Mouse (Mus musculus): ENCODE data around the gene Acadm. TPM values are rescaled to one million over a fixed set of nuclear protein-coding genes. Genes with fewer than 3 reads are reported as not detected.

Gene Acadm
- polyA plus RNA-seq, 1 experiment from 2014 or later, result 112 TPM

DNA sequence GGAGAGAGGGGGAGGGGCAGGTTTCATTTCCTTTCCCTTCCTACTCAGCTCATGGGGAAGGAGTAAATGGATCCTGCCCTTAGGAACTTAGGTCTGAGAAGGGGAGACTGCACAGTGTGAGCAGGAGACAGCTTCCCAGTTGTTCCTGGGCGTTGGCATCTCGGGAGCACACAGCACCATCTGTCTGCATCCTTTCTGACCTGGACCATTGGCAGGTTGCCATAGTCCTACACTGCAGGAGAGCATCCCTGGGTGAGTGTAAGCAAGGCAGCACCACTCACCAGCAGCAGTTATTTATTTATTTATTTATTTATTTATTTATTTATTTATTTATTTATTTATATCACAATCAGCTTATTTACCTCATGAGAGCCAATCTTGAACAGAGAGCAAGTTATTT, 16.5 kb upstream of the Acadm start:
- Histone ChIP-seq H3K4me1 (replicated peaks) (no peaks in the 10 kb centered on the region), H3K4me3 (replicated peaks) (no peak overlapping the region), H3K9me3 (no peaks in the 10 kb centered on the region), H3K36me3 (no peaks in the 10 kb centered on the region), H3K4me2 (replicated peaks) (no peak overlapping the region), H3K27ac (no peak overlapping the region), H3K9ac (no peak overlapping the region), H3K27me3 (replicated peaks) (no peaks in the 10 kb centered on the region)
- 82% methylated on average over 2 of the region's 2 CpGs for WGBS
- ATAC-seq, result no peak; the same call in 1 of the 2 replicates

DNA sequence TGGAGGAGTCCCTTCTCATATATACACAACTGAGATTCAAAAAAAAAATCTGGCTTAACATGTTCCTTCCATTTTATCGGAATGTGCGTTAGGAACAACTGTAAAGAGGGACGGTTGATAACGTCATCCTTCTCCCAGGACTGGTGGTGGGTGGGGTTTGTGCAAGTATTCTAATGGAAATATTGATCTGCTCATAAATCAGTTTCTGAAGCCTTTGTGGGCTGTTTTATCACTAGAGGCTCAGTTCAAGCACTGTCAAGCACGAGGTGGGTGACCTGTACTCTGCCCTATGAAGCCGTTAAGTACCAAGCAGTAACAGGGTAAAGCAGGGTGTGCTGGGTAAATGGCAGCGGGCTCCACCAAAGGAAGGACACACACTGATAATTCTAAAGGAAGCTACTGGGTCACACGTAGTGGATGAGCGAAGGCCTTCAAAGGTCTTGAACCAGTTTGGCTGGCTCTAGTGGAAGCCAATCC, 15.3 kb upstream of the Acadm start:
- ATAC-seq, result peak; percentile 80
- WGBS, result 70% methylated on average over 9 of the region's 9 CpGs
- Histone ChIP-seq H3K9me3 (no peaks in the 10 kb centered on the region), H3K4me1 (replicated peaks) (no peaks in the 10 kb centered on the region), H3K4me2 (replicated peaks) (no peak overlapping the region), H3K4me3 (replicated peaks) (no peak overlapping the region), H3K36me3 (no peaks in the 10 kb centered on the region), H3K27ac (no peak overlapping the region), H3K27me3 (replicated peaks) (no peaks in the 10 kb centered on the region), H3K9ac (no peak overlapping the region)

DNA sequence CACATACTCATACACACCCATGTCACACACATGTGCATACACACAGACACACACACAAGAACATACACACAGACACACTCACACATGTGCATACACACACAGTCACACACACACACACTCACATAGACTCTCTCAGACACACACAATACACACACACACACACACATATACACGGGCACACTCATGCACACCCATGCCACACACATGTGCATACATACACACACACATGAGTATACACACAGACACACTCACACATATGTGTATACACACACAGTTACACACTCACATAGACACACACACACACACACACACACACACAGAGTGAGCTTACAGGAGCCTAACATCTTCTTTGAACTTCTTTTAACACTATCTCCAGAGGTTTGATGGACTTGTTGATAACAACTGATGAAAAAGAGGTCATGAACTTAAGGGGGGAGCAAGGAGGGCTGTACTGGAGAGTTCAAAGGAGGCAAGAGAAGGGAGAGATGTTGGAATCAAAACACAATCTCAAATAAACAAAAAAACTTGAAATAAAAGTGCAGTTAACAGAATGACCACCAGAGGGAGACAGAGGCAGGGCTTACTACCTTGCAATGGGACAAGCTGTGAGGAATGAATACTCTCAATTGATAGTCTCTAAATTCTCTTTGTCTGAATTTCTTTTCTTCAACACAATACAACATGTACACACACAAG, 14.8 kb upstream of the Acadm start:
- Histone ChIP-seq H3K36me3 (no peaks in the 10 kb centered on the region), H3K9me3 (no peaks in the 10 kb centered on the region), H3K9ac (no peak overlapping the region), H3K4me2 (replicated peaks) (no peak overlapping the region), H3K4me3 (replicated peaks) (no peak overlapping the region), H3K27ac (no peak overlapping the region), H3K27me3 (replicated peaks) (no peaks in the 10 kb centered on the region), H3K4me1 (replicated peaks) (no peaks in the 10 kb centered on the region)
- WGBS, result 81% methylated on average over 1 of the region's 1 CpGs
- peak; percentile 59 for ATAC-seq

DNA sequence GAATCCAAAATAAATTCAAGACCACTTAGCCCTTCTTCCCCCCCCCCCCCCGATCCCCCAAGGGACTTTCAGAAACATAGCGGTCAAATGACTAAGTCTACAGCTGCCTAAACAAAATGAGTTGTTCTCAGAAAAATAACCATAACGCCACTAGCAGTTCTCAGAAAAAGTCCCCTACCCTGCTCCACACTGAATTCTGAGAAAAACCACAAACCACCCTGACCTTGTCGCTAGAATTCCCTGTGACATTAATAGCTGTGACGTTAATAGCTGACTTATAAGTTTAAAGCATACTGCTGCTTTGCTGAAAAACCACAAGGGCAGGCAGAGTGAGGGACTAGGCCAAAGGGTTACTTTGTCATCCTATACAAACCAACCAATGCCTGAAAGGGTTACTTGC, 13.5 kb upstream of the Acadm start:
- no peaks in the 10 kb centered on the region for H3K4me1 ChIP-seq (replicated peaks)
- H3K27ac ChIP-seq, result no peak overlapping the region
- ATAC-seq, result no peak
- no peaks in the 10 kb centered on the region for H3K9me3 ChIP-seq
- H3K36me3 ChIP-seq, result no peaks in the 10 kb centered on the region
- H3K4me2 ChIP-seq (replicated peaks), result no peak overlapping the region
- H3K4me3 ChIP-seq (replicated peaks), result no peak overlapping the region
- 86% methylated on average over 5 of the region's 5 CpGs for WGBS
- no peaks in the 10 kb centered on the region for H3K27me3 ChIP-seq (replicated peaks)
- H3K9ac ChIP-seq, result no peak overlapping the region

DNA sequence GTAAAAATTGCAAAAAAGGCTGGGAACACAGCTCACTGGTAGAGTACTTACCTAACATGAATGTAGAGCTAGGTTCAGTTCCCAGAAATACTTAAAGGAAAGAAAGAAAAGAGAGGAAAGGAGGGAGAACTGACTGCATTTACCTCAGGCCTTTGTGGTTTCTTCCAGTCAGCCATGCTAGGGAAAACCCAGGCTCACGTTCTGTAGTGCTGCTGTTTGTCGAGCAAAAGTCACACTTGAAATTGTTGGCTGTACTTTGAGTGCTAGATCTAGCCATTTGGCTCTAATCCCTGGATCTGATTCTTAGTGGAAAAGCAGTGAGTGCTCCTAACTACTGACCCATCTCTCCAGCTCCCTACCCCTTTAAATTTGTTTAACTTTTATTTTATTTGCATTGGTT, 3.7 kb upstream of the Acadm start:
- ATAC-seq, result no peak
- H3K4me2 ChIP-seq (replicated peaks), result no peak overlapping the region
- H3K9ac ChIP-seq, result no peak overlapping the region
- H3K27ac ChIP-seq, result no peak overlapping the region
- H3K4me1 ChIP-seq (replicated peaks), result no peaks in the 10 kb centered on the region
- WGBS, result 68% methylated on average over 2 of the region's 2 CpGs
- H3K27me3 ChIP-seq (replicated peaks), result no peaks in the 10 kb centered on the region
- no peaks in the 10 kb centered on the region for H3K9me3 ChIP-seq
- H3K36me3 ChIP-seq, result no peaks in the 10 kb centered on the region
- no peak overlapping the region for H3K4me3 ChIP-seq (replicated peaks)

DNA sequence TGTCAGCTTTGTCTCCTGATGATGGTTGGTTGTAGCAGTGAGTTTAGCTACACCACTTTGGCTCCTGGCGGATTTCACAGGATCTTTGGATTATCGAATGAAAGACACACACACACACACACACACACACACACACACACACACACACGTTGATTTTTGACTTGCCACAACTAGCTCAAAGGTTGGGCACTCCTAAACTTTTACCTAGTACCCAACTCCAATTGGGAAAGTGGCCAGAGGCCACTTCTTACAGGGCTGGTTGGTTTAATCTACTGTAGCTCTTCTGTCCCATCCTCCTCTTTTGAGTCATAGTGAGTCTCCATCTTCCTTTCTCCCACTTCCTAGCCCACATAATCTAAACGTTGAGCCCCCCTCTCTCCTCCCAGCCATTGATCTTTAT, 2.8 kb upstream of the Acadm start:
- H3K36me3 ChIP-seq, result no peaks in the 10 kb centered on the region
- ATAC-seq, result no peak
- 80% methylated on average over 4 of the region's 4 CpGs for WGBS

DNA sequence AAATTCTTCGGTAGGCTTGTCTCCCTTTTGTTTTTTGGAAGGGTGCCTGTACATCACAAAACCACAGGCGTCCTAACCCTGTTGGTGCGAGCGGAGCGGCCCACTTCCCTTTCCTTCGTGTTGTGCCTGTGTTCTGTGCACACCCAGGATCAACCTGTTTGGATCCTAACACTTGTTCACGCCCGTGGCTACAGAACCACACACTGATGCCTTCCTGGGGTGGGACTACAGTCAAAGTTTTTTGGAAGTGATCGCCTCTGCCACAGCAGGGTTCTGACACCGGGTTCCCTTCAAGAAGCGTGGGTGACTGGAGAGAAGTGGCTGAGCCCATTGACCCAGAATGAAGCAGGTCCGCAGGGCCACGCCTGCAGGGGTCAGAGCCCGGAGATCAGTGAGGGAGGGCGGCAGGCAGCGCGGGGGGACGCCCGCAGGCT, 514 bp downstream of the Acadm start:
- ATAC-seq, result peak; percentile 82
- peak overlapping the region; percentile 82 for H3K9ac ChIP-seq

More for the DNA sequence above, 2.8 kb upstream of the Acadm start:
- no peak overlapping the region for H3K9ac ChIP-seq
- H3K27me3 ChIP-seq (replicated peaks), result no peaks in the 10 kb centered on the region
- peaks cover 5% of the 10 kb centered on the region for H3K4me1 ChIP-seq (replicated peaks)
- H3K4me2 ChIP-seq (replicated peaks), result no peak overlapping the region
- H3K9me3 ChIP-seq, result no peaks in the 10 kb centered on the region
- no peak overlapping the region for H3K4me3 ChIP-seq (replicated peaks)
- no peak overlapping the region for H3K27ac ChIP-seq

DNA sequence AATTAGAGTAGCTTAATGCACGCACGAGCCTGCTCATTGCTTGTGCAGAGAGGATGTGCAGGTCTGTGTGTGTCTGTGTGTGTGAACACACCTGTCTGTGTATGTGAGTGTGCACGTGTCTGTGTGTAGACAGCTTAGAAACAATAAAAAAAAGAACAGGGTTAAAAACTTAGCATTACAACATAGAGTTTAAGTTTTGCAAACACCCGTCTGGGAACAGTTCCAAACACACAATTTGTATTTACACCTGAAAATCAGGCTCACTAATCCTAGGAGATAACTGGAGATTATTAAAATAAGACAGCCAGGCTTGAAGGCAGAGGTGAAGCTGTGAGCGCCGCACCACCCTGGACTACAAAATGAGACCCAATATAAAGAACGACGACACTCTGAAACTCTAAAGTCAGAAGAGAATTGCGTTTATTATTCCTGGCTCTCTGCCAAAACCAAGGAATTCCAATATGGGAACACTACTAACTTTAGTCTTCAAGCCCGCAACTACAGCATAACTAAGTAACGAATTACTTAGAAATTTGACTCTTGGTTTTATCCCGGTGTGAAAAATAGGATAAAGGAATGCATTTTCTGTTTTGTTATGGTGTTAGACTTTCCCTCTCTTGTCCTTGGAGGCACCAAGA, 1.3 kb downstream of the Acadm start:
- Histone ChIP-seq H3K4me1 (replicated peaks) (peaks cover 5% of the 10 kb centered on the region), H3K9me3 (no peaks in the 10 kb centered on the region), H3K4me3 (replicated peaks) (peak overlapping the region; percentile 83), H3K4me2 (replicated peaks) (peak overlapping the region; percentile 73), H3K9ac (no peak overlapping the region), H3K27me3 (replicated peaks) (no peaks in the 10 kb centered on the region), H3K36me3 (no peaks in the 10 kb centered on the region), H3K27ac (peak overlapping the region; percentile 86; the same call in 1 of the 2 replicates)
- 20% methylated on average over 12 of the region's 12 CpGs for WGBS
- no peak for ATAC-seq

More for the DNA sequence above, 514 bp downstream of the Acadm start:
- Histone ChIP-seq H3K36me3 (no peaks in the 10 kb centered on the region), H3K27me3 (replicated peaks) (no peaks in the 10 kb centered on the region), H3K4me1 (replicated peaks) (peaks cover 5% of the 10 kb centered on the region), H3K27ac (peak overlapping the region; percentile 86), H3K4me3 (replicated peaks) (peak overlapping the region; percentile 83), H3K4me2 (replicated peaks) (peak overlapping the region; percentile 73), H3K9me3 (no peaks in the 10 kb centered on the region)
- 0% methylated on average over 19 of the region's 19 CpGs for WGBS

DNA sequence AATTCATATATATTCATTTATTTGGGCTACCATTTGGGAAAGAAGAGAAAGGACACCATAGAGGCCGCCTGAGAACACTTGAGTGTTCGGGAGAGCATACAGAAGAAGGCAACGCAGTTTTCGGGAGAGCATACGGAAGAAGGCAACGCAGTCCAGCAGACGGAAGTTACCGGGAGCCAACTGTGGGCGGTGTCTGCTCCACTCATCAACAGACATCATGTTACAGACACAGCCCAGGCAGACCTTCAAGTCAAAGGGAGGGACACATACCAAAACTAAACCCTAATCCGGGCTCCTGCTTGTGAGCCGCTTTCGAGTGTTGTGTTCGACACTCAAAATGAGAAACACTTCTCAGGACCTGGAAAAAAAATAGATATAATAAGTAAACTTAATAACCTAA, 2.8 kb downstream of the Acadm start:
- no peak for ATAC-seq
- H3K36me3 ChIP-seq, result 0 out of 2 replicates have a peak, but pooled peaks cover 3% of the 10 kb centered on the region
- no peak overlapping the region for H3K9ac ChIP-seq
- no peaks in the 10 kb centered on the region for H3K27me3 ChIP-seq (replicated peaks)
- H3K9me3 ChIP-seq, result no peaks in the 10 kb centered on the region
- H3K27ac ChIP-seq, result no peak overlapping the region
- no peak overlapping the region for H3K4me3 ChIP-seq (replicated peaks)
- peaks cover 5% of the 10 kb centered on the region for H3K4me1 ChIP-seq (replicated peaks)
- H3K4me2 ChIP-seq (replicated peaks), result no peak overlapping the region
- 95% methylated on average over 13 of the region's 13 CpGs for WGBS

DNA sequence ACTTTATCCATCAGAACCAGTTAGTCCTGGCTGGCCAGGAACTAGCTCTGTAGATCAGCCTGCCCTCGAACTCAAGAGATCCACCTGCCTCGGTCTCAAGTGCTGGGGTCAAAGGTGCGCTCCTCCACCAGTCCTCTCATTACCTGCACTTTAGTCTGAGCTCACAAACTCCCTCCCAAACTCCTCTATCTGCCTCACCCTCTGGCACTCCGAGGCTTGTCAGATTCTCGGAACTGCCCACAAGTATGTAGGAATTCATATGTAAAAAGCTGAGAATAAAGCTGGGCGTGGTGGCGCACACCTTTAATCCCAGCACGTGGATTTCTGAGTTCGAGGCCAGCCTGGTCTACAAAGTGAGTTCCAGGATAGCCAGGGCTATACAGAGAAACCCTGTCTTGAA, 3.9 kb downstream of the Acadm start:
- Histone ChIP-seq H3K9me3 (no peaks in the 10 kb centered on the region), H3K4me1 (replicated peaks) (peaks cover 5% of the 10 kb centered on the region), H3K4me2 (replicated peaks) (no peak overlapping the region), H3K36me3 (0 out of 2 replicates have a peak, but pooled peaks cover 5% of the 10 kb centered on the region), H3K27ac (no peak overlapping the region), H3K27me3 (replicated peaks) (no peaks in the 10 kb centered on the region), H3K4me3 (replicated peaks) (no peak overlapping the region), H3K9ac (no peak overlapping the region)
- ATAC-seq, result no peak
- 93% methylated on average over 9 of the region's 9 CpGs for WGBS

DNA sequence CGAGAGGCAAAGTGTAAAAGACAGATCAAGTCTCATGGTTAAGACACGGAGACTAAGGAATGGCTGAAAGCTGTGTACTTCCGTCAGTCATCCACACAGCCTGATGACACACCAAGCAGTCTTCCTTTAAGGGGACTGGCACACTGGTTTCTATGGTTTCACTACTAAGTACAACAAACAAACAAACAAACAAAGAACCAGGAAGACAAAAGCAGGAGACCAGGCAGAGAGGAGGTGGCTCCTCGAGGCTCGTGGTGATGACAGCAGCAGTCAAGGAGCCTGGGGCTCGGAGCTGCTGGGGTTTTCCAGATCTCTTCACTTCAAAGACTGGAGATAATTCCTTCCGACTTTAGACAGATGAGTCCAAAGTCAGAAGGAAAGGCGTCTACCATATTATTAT, 4.4 kb downstream of the Acadm start:
- no peak for ATAC-seq

DNA sequence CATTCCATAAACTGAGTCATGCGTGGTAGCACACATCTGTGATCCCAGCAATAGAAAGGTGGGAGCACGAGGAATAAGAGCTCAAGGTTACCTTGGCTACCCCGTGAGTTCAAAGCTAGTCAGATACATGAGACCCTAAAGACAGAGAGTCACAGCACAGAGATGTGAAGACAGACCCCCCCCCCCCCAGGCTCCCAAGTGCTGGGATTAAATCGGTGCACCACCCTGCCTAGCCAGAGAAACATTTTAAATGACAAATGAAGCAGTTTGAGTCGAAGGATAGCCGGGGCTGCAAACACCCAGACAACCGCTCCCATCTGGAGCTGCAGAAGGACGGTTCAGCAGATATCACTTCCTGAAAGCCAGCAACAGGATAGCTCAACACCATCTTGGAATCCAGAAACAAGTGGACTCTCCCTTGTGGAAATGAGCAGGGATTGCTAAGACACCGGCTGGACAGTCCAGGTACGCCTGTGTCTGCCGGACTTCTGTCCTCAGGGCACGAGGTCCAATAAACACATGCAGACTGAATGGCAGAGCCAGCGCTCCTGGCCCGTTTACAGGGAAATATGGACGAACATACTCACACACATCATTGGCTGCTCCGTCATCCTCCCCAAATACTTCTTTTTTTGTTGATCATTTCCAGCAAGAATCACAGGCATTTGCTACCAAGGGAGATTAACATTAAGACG, 7.2 kb downstream of the Acadm start:
- WGBS, result 92% methylated on average over 17 of the region's 17 CpGs
- Histone ChIP-seq H3K27me3 (replicated peaks) (no peaks in the 10 kb centered on the region), H3K27ac (no peak overlapping the region), H3K4me3 (replicated peaks) (no peak overlapping the region), H3K4me2 (replicated peaks) (no peak overlapping the region), H3K36me3 (peaks cover 11% of the 10 kb centered on the region; the same call in 1 of the 2 replicates), H3K9ac (no peak overlapping the region), H3K9me3 (no peaks in the 10 kb centered on the region), H3K4me1 (replicated peaks) (no peaks in the 10 kb centered on the region; the same call in 1 of the 2 replicates)
- no peak for ATAC-seq

More for the DNA sequence above, 4.4 kb downstream of the Acadm start:
- H3K4me1 ChIP-seq (replicated peaks), result peaks cover 5% of the 10 kb centered on the region
- H3K36me3 ChIP-seq, result 0 out of 2 replicates have a peak, but pooled peaks cover 5% of the 10 kb centered on the region
- 90% methylated on average over 8 of the region's 8 CpGs for WGBS
- H3K9ac ChIP-seq, result no peak overlapping the region
- H3K4me2 ChIP-seq (replicated peaks), result no peak overlapping the region
- H3K27me3 ChIP-seq (replicated peaks), result no peaks in the 10 kb centered on the region
- H3K27ac ChIP-seq, result no peak overlapping the region
- H3K4me3 ChIP-seq (replicated peaks), result no peak overlapping the region
- H3K9me3 ChIP-seq, result no peaks in the 10 kb centered on the region

Data from intestine, embryonic 15.5 days (tissue).